Mouse (Mus musculus) cerebellum, adult 11 months (tissue): ENCODE results near the gene Olfr1480.

Source experiments
- DNase-seq: peaks from one replicate; pipeline ENCODE4 v3.0.0; 2022

The Olfr1480 gene

GRCm38 (mm10) chr19:13527613-13528012 lies at the start of gene Olfr1480:
Olfr1480 (plus strand) TSS chr19:13527913.
- no peak for DNase-seq

GRCm38 (mm10) chr19:13480096-13480495 lies 47.6 kb upstream of the Olfr1480 start, which contains the start of gene Olfr1475:
Olfr1475 (minus strand) TSS chr19:13480196.
- no peak for DNase-seq

GRCm38 (mm10) chr19:13500246-13500645 lies 27.5 kb upstream of the Olfr1480 start, which contains the start of gene Olfr1477:
Olfr1477 (plus strand) TSS chr19:13500546.
- no peak for DNase-seq
